Mouse (Mus musculus) stomach, postnatal 0 days (tissue): ENCODE measurements at regions not wholly inside any gene's neighbourhood (a gene's known extent, or its start where the extent isn't known, plus 50 kb on each side); places are given as distances from the start of the nearest gene placed in this dataset.

ENCODE experiments used
- CTCF ChIP-seq: IDR thresholded peaks from 2 replicates; pipeline ENCODE4 v1.5.1; 2016; ENCODE audit warnings: antibody characterized with exemption, low read depth, mild to moderate bottlenecking, moderate library complexity
- EP300 ChIP-seq: optimal IDR thresholded peaks from 2 replicates; pipeline ENCODE3; 2016; ENCODE audit warnings: antibody characterized with exemption

- TF ChIP-seq CTCF: no peak
- no peak for TF ChIP-seq EP300
Observed at GRCm38 (mm10) chr1:194148416-194149364, 469.3 kb upstream of the Plxna2 start.
